In genomic region chr11:103016930-103017329, GRCm38 (mm10) we compare ENCODE assay signal across 8 mouse cellular contexts. TPM values are rescaled to one million over a fixed set of nuclear protein-coding genes. Genes with fewer than 3 reads are reported as not detected.
DNase-seq lines count a peak whose midpoint lies in the region; ATAC-seq and TF ChIP-seq lines count a peak whose summit lies in the region.

No protein-coding gene starts in this region.

- DNase-seq in CD8-positive naive resting alpha-beta T cell, adult 2 months (ENCODE audit: low read depth in 2 of 2, low spot score in 2 of 2) = peak; percentile 86 to 88
- peak; percentile 89 for DNase-seq in c-Kit-positive CD71-negative TER-119-negative erythroid progenitor cells, embryonic 14.5 days (ENCODE audit: low read depth)
- peak; percentile 98 for DNase-seq in forebrain, embryonic 11.5 days (ENCODE audit: low spot score)
- peak; percentile 95 for DNase-seq in heart, postnatal 0 days (ENCODE audit: low spot score)
- DNase-seq in kidney, postnatal 4 days = peak; percentile 99

- peak; percentile 97 for ATAC-seq in forebrain, embryonic 11.5 days (replicated peaks; ENCODE audit: low FRiP score)
- ATAC-seq in heart, postnatal 0 days (ENCODE audit: insufficient read depth, low read depth) = peak; percentile 99
- ATAC-seq in liver, embryonic 16.5 days (ENCODE audit: low read depth) = peak; percentile 99
- peak; percentile 97 for ATAC-seq in neural tube, embryonic 13.5 days (ENCODE audit: low read depth)

- H3K9ac ChIP-seq in forebrain, embryonic 11.5 days (ENCODE audit: low read length) = peak overlapping the region; percentile 94
- H3K9ac ChIP-seq in heart, postnatal 0 days (replicated peaks; ENCODE audit: low read depth, low read length) = peak overlapping the region; percentile 85
- H3K9ac ChIP-seq in liver, embryonic 16.5 days (ENCODE audit: low read depth, low read length) = peak overlapping the region; percentile 82
- H3K9ac ChIP-seq in neural tube, embryonic 13.5 days = peak overlapping the region; percentile 89

- peaks cover 3% of the 10 kb centered on the region; the same call in 1 of the 2 replicates for H3K4me1 ChIP-seq in forebrain, embryonic 11.5 days (replicated peaks; ENCODE audit: control insufficient read depth, insufficient read depth, low read length)
- H3K4me1 ChIP-seq in heart, postnatal 0 days (ENCODE audit: control insufficient read depth, insufficient read depth) = 0 out of 2 replicates have a peak, but pooled peaks cover 6% of the 10 kb centered on the region
- peaks cover 16% of the 10 kb centered on the region for H3K4me1 ChIP-seq in liver, embryonic 16.5 days (ENCODE audit: control insufficient read depth, low read depth, low read length)
- H3K4me1 ChIP-seq in neural tube, embryonic 13.5 days (replicated peaks) = peaks cover 24% of the 10 kb centered on the region
- peaks cover 9% of the 10 kb centered on the region for H3K4me1 ChIP-seq in testis, adult 2 months (ENCODE audit: control insufficient read depth, insufficient read depth, low read length)

- H3K27ac ChIP-seq in forebrain, embryonic 11.5 days (ENCODE audit: low read depth, low read length) = peak overlapping the region; percentile 93
- peak overlapping the region; percentile 75 for H3K27ac ChIP-seq in heart, postnatal 0 days (ENCODE audit: low read depth)
- peak overlapping the region; percentile 84 for H3K27ac ChIP-seq in liver, embryonic 16.5 days (ENCODE audit: low read length)
- peak overlapping the region; percentile 95 for H3K27ac ChIP-seq in neural tube, embryonic 13.5 days (replicated peaks)
- H3K27ac ChIP-seq in testis, adult 2 months (ENCODE audit: control insufficient read depth, insufficient read depth, low read depth, low read length) = peak overlapping the region; percentile 55

- H3K27me3 ChIP-seq in forebrain, embryonic 11.5 days (ENCODE audit: control insufficient read depth, insufficient read depth, low read length) = no peaks in the 10 kb centered on the region
- H3K27me3 ChIP-seq in heart, postnatal 0 days (ENCODE audit: control insufficient read depth, insufficient read depth, low read length) = no peaks in the 10 kb centered on the region
- H3K27me3 ChIP-seq in liver, embryonic 16.5 days (ENCODE audit: control insufficient read depth, insufficient read depth, low read depth, low read length) = no peaks in the 10 kb centered on the region
- no peaks in the 10 kb centered on the region for H3K27me3 ChIP-seq in neural tube, embryonic 13.5 days
- H3K27me3 ChIP-seq in testis, adult 2 months (ENCODE audit: control insufficient read depth, insufficient read depth, low read length) = no peaks in the 10 kb centered on the region

- TF ChIP-seq CTCF in heart, postnatal 0 days (IDR thresholded peaks at IDR 0.05; ENCODE audit: low read depth) = no peak
- no peak for TF ChIP-seq CTCF in testis, adult 2 months (IDR thresholded peaks at IDR 0.05; ENCODE audit: control insufficient read depth, insufficient read depth, insufficient replicate concordance, low read depth, low read length)

- TF ChIP-seq POLR2A in testis, adult 2 months (IDR thresholded peaks at IDR 0.05; ENCODE audit: control insufficient read depth, low read depth, low read length) = peak; percentile 56

- TF ChIP-seq EP300 in heart, postnatal 0 days (IDR thresholded peaks at IDR 0.05; ENCODE audit: low read depth) = no peak

- H3K9me3 ChIP-seq in forebrain, embryonic 11.5 days (ENCODE audit: control insufficient read depth, low read length) = no peaks in the 10 kb centered on the region
- no peaks in the 10 kb centered on the region for H3K9me3 ChIP-seq in heart, postnatal 0 days (replicated peaks; ENCODE audit: control insufficient read depth, low read length)
- H3K9me3 ChIP-seq in liver, embryonic 16.5 days (replicated peaks; ENCODE audit: control insufficient read depth, low read length) = no peaks in the 10 kb centered on the region
- H3K9me3 ChIP-seq in neural tube, embryonic 13.5 days = no peaks in the 10 kb centered on the region

- peak overlapping the region; percentile 68 for H3K4me3 ChIP-seq in forebrain, embryonic 11.5 days (ENCODE audit: low read depth, low read length)
- peak overlapping the region; percentile 84 for H3K4me3 ChIP-seq in heart, postnatal 0 days (ENCODE audit: low read depth, low read length)
- H3K4me3 ChIP-seq in liver, embryonic 16.5 days (ENCODE audit: low read depth, low read length) = peak overlapping the region; percentile 87
- peak overlapping the region; percentile 77 for H3K4me3 ChIP-seq in neural tube, embryonic 13.5 days
- peak overlapping the region; percentile 86 for H3K4me3 ChIP-seq in testis, adult 2 months (ENCODE audit: control insufficient read depth, low read depth, low read length)

- peak overlapping the region; percentile 54 for H3K4me2 ChIP-seq in forebrain, embryonic 11.5 days (ENCODE audit: low read depth, low read length, severe bottlenecking)
- H3K4me2 ChIP-seq in heart, postnatal 0 days (ENCODE audit: low read depth, low read length) = peak overlapping the region; percentile 66
- peak overlapping the region; percentile 90 for H3K4me2 ChIP-seq in liver, embryonic 16.5 days (ENCODE audit: low read depth, low read length)
- H3K4me2 ChIP-seq in neural tube, embryonic 13.5 days = peak overlapping the region; percentile 73

- peaks cover 3% of the 10 kb centered on the region; the same call in 1 of the 2 replicates for H3K36me3 ChIP-seq in forebrain, embryonic 11.5 days (ENCODE audit: control insufficient read depth, insufficient read depth, low read length)
- no peaks in the 10 kb centered on the region for H3K36me3 ChIP-seq in heart, postnatal 0 days (replicated peaks; ENCODE audit: control insufficient read depth, insufficient read depth, low read length)
- H3K36me3 ChIP-seq in liver, embryonic 16.5 days (ENCODE audit: control insufficient read depth, insufficient read depth) = no peaks in the 10 kb centered on the region
- 0 out of 2 replicates have a peak, but pooled peaks cover 9% of the 10 kb centered on the region for H3K36me3 ChIP-seq in neural tube, embryonic 13.5 days
- H3K36me3 ChIP-seq in testis, adult 2 months (ENCODE audit: control insufficient read depth, insufficient read depth, low read length) = no peaks in the 10 kb centered on the region

- WGBS in forebrain, embryonic 11.5 days = under 1% methylated on average over 40 of the region's 41 CpGs
- WGBS in heart, postnatal 0 days = under 1% methylated on average over 40 of the region's 41 CpGs
- WGBS in liver, embryonic 16.5 days (ENCODE audit: insufficient replicate concordance) = 0% methylated on average over 35 of the region's 41 CpGs
- under 1% methylated on average over 41 of the region's 41 CpGs for whole genome bisulfite sequencing in neural tube, embryonic 13.5 days

RNA-seq across cellular contexts. Expression of gene Nmt1, which starts 11.1 kb away (rescaled TPM):
- 53.8 and 58.6 TPM in 2 replicates for polyA plus RNA-seq in forebrain, embryonic 11.5 days (2014; fragmentation: Nextera tagmentation; extraction: Ambion mirVana)
- total RNA-seq in heart, postnatal 0 days (2014; rRNA removed; ENCODE audit: low replicate concordance) = 47.6 and 63.6 TPM in 2 replicates
- polyA plus RNA-seq in heart, postnatal 0 days (2015; fragmentation: Nextera tagmentation; extraction: Ambion mirVana) = 46.6 and 50.0 TPM in 2 replicates
- polyA plus RNA-seq in liver, embryonic 16.5 days (2015; fragmentation: Nextera tagmentation; extraction: Ambion mirVana) = 32.1 and 36.6 TPM in 2 replicates
- 31.2 and 32.3 TPM in 2 replicates for polyA plus RNA-seq in neural tube, embryonic 13.5 days (2015; fragmentation: Nextera tagmentation; extraction: Ambion mirVana)
- polyA plus RNA-seq in testis, adult 2 months (2012; rRNA removed) = 97.3 and 100 TPM in 2 replicates

RNA-seq across cellular contexts. Expression of gene Dcakd, which starts 11.2 kb away (rescaled TPM):
- 276 and 295 TPM in 2 replicates for polyA plus RNA-seq in forebrain, embryonic 11.5 days (2014; fragmentation: Nextera tagmentation; extraction: Ambion mirVana)
- 53.5 and 64.0 TPM in 2 replicates for total RNA-seq in heart, postnatal 0 days (2014; rRNA removed; ENCODE audit: low replicate concordance)
- 45.2 and 50.4 TPM in 2 replicates for polyA plus RNA-seq in heart, postnatal 0 days (2015; fragmentation: Nextera tagmentation; extraction: Ambion mirVana)
- 22.9 and 29.0 TPM in 2 replicates for polyA plus RNA-seq in liver, embryonic 16.5 days (2015; fragmentation: Nextera tagmentation; extraction: Ambion mirVana)
- 161 and 171 TPM in 2 replicates for polyA plus RNA-seq in neural tube, embryonic 13.5 days (2015; fragmentation: Nextera tagmentation; extraction: Ambion mirVana)
- 24.0 and 26.8 TPM in 2 replicates for polyA plus RNA-seq in testis, adult 2 months (2012; rRNA removed)

Comparison
In these comparisons a context has a peak if more than half of its experiments do, and no peak if none do; other contexts are left out.
1. Peak in every context shown above with its lines: DNase-seq, ATAC-seq, H3K4me3 ChIP-seq and H3K27ac ChIP-seq.